Mouse (Mus musculus) heart, embryonic 14.5 days (tissue): Measurements from ENCODE around the gene Pias3. TPM values are rescaled to one million over a fixed set of nuclear protein-coding genes. Genes with fewer than 3 reads are reported as not detected.

Source experiments
- polyA plus RNA-seq: library from polyadenylated mRNA; unstranded; fragments of >200 nt; fragmentation: Nextera tagmentation; extraction: Ambion mirVana; gene quantifications from 2 replicates; pipeline ENCODE4 v1.2.1, GENCODE M21; 2014

The Pias3 gene
- polyA plus RNA-seq, 1 experiment from 2014 or later = 30.6 TPM

Other genes starting within 250 kb of the Pias3 start
- gene BC107364, start 244.1 kb upstream of the Pias3 start, polyA plus RNA-seq = 0.66 and 1.0 TPM in 2 replicates
- gene Hfe2, start 171.2 kb upstream of the Pias3 start, polyA plus RNA-seq = 10.8 and 11.7 TPM in 2 replicates
- gene Txnip, start 138.4 kb upstream of the Pias3 start, polyA plus RNA-seq = 257 and 262 TPM in 2 replicates
- 0.68 and 0.81 TPM in 2 replicates for gene Gm16253, start 119.4 kb upstream of the Pias3 start, polyA plus RNA-seq
- gene Polr3gl, start 102.2 kb upstream of the Pias3 start, polyA plus RNA-seq = 25.5 and 28.7 TPM in 2 replicates
- 8.4 and 8.5 TPM in 2 replicates for gene Ankrd34a, start 99.7 kb upstream of the Pias3 start, polyA plus RNA-seq
- gene Lix1l, start 95.2 kb upstream of the Pias3 start, polyA plus RNA-seq = 5.6 and 6.7 TPM in 2 replicates
- gene Rbm8a, start 66.5 kb upstream of the Pias3 start, polyA plus RNA-seq = 90.0 and 91.7 TPM in 2 replicates
- gene Pex11b, start 61.0 kb upstream of the Pias3 start, polyA plus RNA-seq = 40.5 and 43.4 TPM in 2 replicates
- 0.07 and 0.20 TPM in 2 replicates for gene Gm42957, start 60.9 kb upstream of the Pias3 start, polyA plus RNA-seq
- 1.3 TPM in 2 replicates for gene Itga10, start 50.8 kb upstream of the Pias3 start, polyA plus RNA-seq
- gene Ankrd35, start 26.3 kb upstream of the Pias3 start, polyA plus RNA-seq = 0.09 and 0.23 TPM in 2 replicates
- 8.0 and 8.8 TPM in 2 replicates for gene Nudt17, start 12.2 kb downstream of the Pias3 start, polyA plus RNA-seq
- 27.0 and 27.1 TPM in 2 replicates for gene Polr3c, start 31.2 kb downstream of the Pias3 start, polyA plus RNA-seq
- 41.2 and 42.0 TPM in 2 replicates for gene Rnf115, start 31.3 kb downstream of the Pias3 start, polyA plus RNA-seq
- not detected in 2 replicates for gene Pdzk1, start 132.9 kb downstream of the Pias3 start, polyA plus RNA-seq
- gene Cd160, start 133.0 kb downstream of the Pias3 start, polyA plus RNA-seq = not detected in 2 replicates
- gene Gja5, start 208.3 kb downstream of the Pias3 start, polyA plus RNA-seq = 40.1 and 43.4 TPM in 2 replicates
- 28.6 and 29.8 TPM in 2 replicates for gene Gpr89, start 209.0 kb downstream of the Pias3 start, polyA plus RNA-seq
- gene Gja8, start 229.6 kb downstream of the Pias3 start, polyA plus RNA-seq = 0.03 TPM in 1 of 2 replicates, not detected in the other